Mouse (Mus musculus) hematopoietic stem cell, adult 5-6 weeks (primary cell): ENCODE measurements at regions not wholly inside any gene's neighbourhood (a gene's known extent, or its start where the extent isn't known, plus 50 kb on each side); places are given as distances from the start of the nearest gene placed in this dataset.
A peak's percentile ranks its signal among the peaks of the same experiment; 100 is the strongest.

Experiments
- ATAC-seq, 2 experiments: fragments of 125-278 bp in 1 of 2; replicated peaks in 1 of 2; 2 replicates each; pipeline ENCODE4 v1.8.0; 2016 to 2017; ENCODE audit warnings: inconsistent platforms in 2 of 2, mild to moderate bottlenecking in 2 of 2, moderate number of reproducible peaks in 2 of 2, low read depth in 1 of 2, moderate TSS enrichment in 1 of 2; ENCODE audit not compliant: low FRiP score in 2 of 2, poor library complexity in 2 of 2, severe bottlenecking in 2 of 2, insufficient read depth in 1 of 2, low TSS enrichment in 1 of 2

GRCm38 (mm10) chrX:153887285-153887684 lies 55.3 kb downstream of the Spin2c start:
- ATAC-seq, result peak; percentile 62 to 88

- ATAC-seq, result peak; percentile 68 to 75
Observed at GRCm38 (mm10) chrX:153927996-153928395, 84.4 kb downstream of the Samt1 start.

- ATAC-seq, result peak; percentile 60 to 80
Observed at GRCm38 (mm10) chrX:153932586-153932985, 79.9 kb downstream of the Samt1 start.

- no peak for ATAC-seq
Observed at GRCm38 (mm10) chrX:153936111-153936510, 76.3 kb downstream of the Samt1 start.

GRCm38 (mm10) chrX:153937346-153937745 lies 75.1 kb downstream of the Samt1 start:
- ATAC-seq, result no peak

- no peak for ATAC-seq
Observed at GRCm38 (mm10) chrX:153940089-153940488, 72.4 kb downstream of the Samt1 start.

GRCm38 (mm10) chrX:153941130-153941529 lies 71.3 kb downstream of the Samt1 start:
- peak; percentile 76 to 78 for ATAC-seq
